Mouse (Mus musculus) kidney, adult 2 months (tissue): Measurements from ENCODE around the gene Eif2ak2.

Source experiments
- CTCF ChIP-seq: fragments of 200-500 bp; conservative IDR thresholded peaks from 2 replicates; pipeline ENCODE4 v1.5.1; 2011; ENCODE audit warnings: low read depth, mild to moderate bottlenecking, control low read depth, low read length, moderate library complexity, mixed read lengths; ENCODE audit not compliant: insufficient read depth, insufficient read length
- POLR2A ChIP-seq: fragments of 200-500 bp; IDR thresholded peaks from one replicate; pipeline ENCODE4 v1.6.1; 2011; ENCODE audit warnings: low read depth, low read length, control low read depth

DNA sequence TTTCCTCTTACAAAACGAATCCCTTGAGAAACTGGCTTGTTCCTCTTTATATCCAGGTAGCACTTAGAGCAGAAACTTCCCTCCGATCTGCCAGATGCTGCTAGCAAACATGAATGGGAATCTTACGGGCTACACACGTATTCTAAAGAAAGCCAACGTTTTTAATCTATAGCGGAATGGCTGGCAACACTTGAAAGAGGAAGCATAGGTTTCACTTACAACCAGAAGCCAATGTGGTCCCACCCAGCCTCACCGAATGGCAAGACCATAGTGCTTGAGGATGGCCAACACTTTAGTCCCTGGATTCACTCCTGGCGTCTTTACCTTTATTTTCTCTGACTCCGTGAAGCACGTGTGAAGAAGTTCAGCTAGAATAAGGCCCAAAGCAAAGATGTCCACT is 26.1 kb downstream of the Eif2ak2 start:
- TF ChIP-seq POLR2A: no peak
- no peak for TF ChIP-seq CTCF
